Mouse (Mus musculus): ENCODE data around the gene Ap2a1.
"Not testable (repeated sequence)": the region's sequence is repeated elsewhere in the genome, so short reads cannot be mapped to it uniquely, and the experiment has no call there.

Ap2a1 gene

GRCm38 (mm10) chr7:44893197-44893596 is 36.1 kb downstream of the Ap2a1 start:
- DNase-seq, result no peak

DNA sequence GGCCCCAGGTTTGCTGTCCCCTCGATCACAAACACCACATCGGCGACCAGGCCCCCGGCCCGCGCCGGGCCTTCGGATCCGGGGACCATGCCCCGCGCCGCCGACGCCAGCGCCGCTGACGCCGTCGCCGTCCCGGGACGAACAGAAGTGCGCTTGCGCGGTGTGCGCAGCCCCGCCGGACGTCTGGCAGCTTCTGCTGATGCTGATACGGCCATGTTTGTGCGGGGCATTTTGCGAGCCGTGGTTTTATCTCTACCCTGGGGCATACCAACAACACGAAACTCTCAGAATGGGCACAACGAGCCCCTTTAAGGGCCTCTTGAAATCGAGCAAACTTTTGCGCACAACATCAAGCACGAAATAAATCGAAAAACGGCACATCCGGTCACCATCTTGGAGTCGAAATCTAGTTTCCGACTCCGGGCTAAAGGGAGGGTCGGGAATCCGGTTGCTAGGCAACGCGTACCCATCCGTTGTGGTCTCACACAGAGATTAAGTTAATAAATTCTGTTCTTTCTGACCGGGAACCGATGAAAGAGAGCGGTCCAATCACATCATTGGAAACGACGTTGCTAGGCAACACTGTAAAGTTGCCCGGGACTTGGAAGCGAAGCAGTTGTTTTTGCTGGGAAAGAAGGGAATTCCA is 36.9 kb downstream of the Ap2a1 start, which contains the start of gene Med25:
TSS of gene Med25 (minus strand) at position 437 of the 646 bp plus-strand sequence.
- DNase-seq, result peak; percentile 92

- no peak for DNase-seq
These were observed 37.7 kb downstream of the Ap2a1 start for GRCm38 (mm10) chr7:44891611-44892010.

DNA sequence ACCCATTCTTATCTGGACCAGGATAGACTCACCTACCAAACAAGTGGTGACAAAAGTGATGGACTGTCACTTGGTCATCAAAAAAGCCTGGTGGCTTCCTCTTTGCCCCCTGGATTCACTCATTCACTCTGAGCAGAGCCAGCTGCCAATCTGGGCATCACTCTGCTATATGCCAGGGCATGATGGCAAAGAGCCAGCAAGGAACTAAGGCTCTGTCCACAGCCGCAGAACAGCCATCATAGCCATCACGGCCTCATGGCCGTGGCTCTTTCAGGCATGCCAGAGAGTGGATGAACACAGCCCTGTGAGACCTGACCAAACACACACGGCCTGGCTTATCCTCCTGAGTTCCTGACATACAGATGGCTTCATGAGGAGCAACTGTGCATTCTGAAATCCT is 38.6 kb downstream of the Ap2a1 start:
- no peak for DNase-seq

GRCm38 (mm10) chr7:44890180-44890579 is 39.1 kb downstream of the Ap2a1 start:
- no peak for DNase-seq

DNA sequence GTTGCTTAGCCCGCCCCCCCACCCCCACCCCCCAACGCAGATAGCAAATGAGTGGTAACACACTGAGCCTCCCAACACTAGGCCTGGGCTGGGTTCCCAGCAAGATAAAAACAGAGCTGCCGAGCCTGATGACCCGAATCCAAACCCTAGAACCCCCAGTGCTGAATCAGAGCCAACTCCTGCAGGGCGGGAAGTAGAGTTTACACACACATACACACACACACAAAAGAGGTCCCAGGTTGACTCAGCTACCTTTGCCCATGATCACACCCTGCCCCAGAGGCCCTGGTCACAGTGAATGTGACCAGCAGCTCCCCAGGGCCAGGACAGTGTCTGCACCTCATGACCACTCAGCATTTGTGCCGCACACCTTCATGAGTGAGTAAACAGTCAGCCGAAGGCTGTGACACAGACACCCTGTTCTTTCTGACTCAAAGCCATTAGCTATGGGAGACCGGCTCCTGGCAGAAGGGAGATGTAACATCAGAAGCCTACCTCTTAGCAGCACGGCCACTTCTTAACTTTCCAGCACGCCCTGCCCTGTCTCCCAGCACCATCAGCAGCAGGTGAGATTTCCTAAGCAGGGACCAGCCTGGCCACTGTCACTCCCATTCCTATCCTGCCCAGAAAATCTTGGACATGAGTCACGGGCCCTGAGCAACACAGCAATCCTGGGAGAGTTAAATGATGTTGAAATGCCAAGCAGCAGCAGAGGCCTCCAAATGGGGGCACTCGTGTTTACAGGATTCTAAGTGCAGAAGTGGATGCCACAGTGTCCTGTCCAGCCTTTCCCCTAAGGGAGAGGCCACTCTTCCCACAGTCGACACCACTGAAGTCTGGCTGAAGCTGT is 40.8 kb downstream of the Ap2a1 start:
- no peak for DNase-seq

- no peak for DNase-seq
These were observed 42.3 kb downstream of the Ap2a1 start for GRCm38 (mm10) chr7:44886964-44887363.

- DNase-seq, result no peak
These were observed 44.7 kb downstream of the Ap2a1 start for GRCm38 (mm10) chr7:44884637-44885036.

GRCm38 (mm10) chr7:44883036-44883435 is 46.3 kb downstream of the Ap2a1 start:
- DNase-seq, result no peak

DNA sequence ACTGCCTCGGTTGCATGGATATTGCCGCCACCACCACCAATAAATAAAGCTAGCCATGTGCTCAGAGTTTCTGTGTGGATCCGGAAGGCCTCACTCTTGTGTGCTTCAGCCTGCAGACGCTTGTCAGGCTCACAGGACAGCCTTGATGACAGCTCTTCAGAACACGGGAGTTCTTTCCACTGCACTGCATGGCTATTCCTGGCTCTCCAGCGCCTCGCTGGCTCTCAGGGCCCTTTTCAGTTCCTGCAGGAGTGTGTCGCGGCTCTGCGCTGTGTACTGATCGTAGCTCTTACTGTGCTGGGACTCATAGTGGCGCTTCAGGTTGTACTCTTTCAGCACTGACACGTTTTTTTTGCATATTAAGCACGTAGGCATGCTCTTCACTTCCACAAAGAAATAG is 51.5 kb downstream of the Ap2a1 start:
- no peak for DNase-seq

DNA sequence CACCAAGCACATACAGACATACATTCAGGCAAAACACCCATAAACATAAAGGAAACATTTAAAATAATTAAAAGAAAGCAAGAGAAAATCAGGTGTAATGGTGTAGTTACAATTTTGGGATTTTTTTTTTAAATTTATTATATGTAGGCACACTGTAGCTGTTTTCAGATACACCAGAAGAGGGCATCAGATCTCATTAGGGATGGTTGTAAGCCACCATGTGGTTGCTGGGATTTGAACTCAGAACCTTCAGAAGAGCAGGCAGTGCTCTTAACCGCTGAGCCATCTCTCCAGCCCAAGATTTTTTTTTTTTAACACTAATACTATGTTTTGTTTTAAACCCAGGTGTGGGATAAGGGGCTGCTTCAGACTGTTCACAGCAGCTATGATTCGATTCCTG is 57.5 kb downstream of the Ap2a1 start:
- not testable (repeated sequence) for DNase-seq

- DNase-seq, result no peak
These were observed 58.1 kb downstream of the Ap2a1 start for GRCm38 (mm10) chr7:44871181-44871580.

GRCm38 (mm10) chr7:44870614-44871013 is 58.7 kb downstream of the Ap2a1 start:
- DNase-seq, result no peak

DNA sequence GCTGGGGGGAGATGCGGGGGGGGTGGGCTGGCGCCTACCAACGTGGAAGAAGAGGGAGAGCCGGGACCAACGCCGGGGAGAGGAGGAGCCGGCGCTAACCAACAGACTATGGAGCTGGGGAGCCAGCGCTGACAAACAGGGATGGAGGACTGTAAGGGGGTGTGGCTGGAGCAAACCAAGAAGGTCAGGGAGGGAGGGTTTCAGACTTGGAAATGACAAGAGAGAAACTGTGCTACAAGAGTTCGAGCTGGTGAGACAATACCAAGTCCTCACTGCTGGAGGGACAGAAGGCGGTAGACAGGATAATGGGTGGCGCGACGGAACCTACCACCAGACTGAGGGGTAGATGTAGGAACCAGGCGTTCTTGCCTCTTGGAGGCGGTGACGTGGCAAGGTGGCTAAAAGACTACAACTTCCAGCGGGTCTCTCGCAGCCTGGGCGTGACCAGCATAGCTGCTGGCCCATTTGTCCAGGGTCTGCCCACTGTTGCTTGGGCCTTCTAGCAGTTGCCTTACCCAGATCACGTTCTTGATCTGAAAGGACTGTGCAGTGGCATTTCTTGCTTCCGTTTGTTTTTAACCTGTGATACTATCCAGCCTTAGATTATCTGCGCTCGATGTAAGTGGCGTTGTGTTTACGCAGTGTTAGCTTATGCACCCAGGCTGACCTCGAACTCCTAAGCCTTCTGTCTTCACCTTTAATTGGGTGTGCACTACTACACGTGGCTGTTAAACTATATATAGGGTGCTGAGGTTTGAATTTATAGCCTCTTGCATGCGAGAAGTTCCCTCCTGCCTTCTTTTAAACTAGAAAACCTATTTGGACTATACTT is 59.4 kb downstream of the Ap2a1 start, which contains the start of gene Ptov1:
TSS of gene Ptov1 (minus strand) at position 92 of the 832 bp plus-strand sequence.
- peak; percentile 95 to 96 for DNase-seq

- peak; percentile 78 to 84 for DNase-seq
These were observed 60.2 kb downstream of the Ap2a1 start for GRCm38 (mm10) chr7:44868919-44869696.

DNA sequence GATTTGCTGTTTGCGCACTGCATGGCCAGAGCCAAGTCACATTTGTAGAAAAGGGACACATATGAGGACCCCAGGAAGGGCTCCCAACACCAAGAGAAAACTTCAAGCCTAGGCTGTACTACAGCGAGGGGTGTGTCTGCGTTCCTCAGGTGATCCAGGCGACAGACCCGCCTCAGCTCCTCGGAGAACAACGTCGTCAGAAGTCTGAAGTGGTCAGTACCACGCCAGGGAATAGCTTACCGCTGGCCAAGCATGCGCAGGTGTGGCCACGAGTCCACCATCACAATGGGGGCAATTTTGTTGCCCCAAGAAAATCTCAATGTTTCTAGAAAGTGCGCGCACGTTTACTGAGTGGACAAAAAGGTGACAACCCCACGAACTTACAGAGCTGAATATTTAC is 60.8 kb downstream of the Ap2a1 start:
- DNase-seq, result peak; percentile 81 to 87

DNA sequence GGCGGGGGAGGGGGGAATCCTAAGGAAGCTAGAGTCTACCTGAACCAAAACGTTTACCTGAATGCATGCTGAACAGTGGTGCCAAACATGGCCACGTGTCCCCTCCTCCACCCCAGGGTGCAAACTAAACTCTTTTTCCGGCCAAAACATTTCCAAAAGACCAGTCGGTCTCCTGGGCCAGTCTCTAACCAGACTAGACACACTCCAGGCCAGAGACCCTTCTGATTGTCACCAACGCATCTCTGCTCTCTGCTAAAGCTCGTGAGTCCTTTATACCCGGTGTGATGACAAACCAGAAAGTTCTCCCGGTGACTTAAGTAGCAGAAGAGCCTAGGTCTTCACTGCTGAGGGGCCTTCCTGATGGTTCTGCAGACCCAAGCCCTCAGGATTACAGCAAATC is 61.5 kb downstream of the Ap2a1 start:
- DNase-seq, result no peak

DNA sequence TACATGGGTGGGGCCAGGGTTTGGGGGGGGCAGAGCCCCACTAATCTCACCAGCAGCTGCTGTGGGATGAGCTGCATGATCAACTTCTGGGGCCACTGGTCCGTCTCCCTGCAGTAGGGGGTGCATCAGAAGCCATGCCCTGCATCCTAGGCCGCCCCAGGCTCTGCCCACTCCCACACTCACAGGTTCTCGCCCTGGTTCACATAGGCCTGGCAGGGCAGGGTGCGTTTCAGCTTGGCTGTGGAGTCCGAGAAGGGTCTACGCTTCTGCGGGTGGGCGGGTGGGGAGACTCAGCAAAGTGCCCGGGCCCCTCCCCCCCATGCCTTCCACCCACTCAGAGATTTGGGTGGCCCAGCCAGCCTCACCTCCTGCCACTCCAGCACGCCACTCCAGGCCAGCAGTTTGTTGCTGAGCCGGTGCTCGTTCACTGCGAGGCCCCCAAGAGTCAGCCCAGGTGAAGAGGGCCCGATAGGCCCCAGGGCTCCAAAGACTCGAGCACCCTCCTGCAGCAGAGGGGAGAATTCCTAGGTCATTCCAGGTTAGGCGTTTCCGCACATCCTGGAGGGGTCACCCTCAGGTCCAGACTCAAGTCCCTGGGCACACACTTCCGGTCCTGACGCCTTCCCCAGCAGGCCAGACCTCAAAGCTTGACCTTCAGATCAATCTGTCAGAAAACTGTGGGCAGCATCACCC is 62.1 kb downstream of the Ap2a1 start:
- peak in 1 of 2 experiments; percentile 43 for DNase-seq

DNA sequence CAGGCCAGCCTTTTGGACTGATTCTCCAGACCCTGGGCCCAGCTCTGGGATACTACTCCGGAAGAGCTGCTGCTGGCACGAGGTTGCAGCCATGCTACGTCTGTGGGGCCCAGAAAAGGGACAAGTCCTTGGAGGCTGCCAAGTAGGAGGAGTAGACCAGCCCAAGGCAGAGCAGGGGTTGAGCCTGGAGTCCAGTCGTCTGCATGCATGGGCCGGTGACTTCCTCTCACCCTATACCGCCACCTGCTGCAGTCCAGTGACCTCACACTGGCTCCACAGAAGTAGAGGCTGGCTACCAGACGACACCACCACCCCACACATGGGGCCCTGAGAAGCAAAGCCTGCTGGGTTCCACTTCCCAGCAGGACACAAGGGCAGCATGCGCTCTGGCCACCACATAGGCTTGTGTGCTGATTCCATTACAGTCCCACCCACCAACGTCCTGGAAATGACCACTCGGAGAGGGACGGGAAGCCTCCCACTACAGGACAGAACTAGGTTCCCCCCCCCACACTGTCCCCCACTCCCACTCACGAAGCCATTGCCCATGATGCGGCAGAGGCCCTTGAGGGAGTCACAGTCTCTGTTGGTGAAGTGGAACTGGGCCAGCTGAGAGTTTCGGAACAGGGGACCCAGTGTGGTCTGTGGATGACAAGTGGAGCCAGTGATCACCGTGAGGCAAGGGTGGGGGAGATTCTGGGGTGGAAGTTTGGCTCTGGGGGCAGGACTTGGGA is 62.9 kb downstream of the Ap2a1 start:
- peak; percentile 65 to 79 for DNase-seq

DNA sequence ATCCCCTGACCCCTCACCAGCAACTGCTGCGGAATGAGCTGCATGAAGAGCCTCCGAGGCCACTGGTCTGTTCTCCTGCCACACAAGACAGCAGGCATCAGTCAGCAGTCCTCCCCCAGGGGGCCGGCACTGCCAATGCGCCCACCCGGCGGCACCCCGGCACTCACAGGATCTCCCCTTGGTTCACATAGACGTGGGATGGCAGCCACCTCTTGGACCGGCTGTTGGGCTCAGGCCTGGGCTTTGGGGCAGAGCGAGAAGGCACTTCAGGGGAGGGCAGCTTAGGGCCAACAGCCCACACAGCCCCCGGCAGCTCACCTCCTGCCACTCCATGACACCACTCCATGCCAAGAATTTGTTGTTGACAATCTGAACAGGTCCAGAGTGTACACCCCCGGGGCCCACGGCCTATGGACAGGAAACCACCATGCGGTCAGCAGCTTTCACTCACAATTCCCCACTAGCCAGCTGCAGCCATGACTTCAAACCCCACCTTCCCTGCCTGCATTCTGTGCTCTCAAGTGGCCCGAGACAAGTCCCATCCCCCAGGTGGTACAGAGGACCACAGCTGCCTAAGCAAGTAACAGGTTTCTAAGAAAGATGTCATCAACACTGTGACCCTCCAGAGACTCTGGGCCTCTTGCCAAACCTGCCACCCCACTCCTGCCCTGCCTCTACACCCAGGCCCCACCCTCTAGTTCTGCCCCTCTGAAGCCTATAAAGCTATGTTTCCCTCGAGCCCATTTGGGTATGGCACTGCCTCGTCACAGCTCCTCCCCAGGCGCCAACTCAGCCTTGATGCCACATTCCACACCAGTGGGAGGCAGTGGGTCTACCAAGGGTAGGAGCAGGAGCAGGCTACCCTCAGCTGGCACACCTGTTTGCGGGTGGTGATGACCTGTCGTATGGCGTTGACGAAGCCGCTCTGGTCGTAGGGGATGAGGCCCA is 64.4 kb downstream of the Ap2a1 start:
- peak; percentile 35 to 56 for DNase-seq

Data from lung, adult 18-20 months (tissue).